Mouse (Mus musculus): ENCODE measurements around the gene Fam57b. TPM values are rescaled to one million over a fixed set of nuclear protein-coding genes. Genes with fewer than 3 reads are reported as not detected.

Gene Fam57b
- total RNA-seq (2012; rRNA removed) (0.30 TPM in 1 of 2 replicates, not detected in the other), total RNA-seq (2014; rRNA removed) (not detected in 2 replicates), polyA plus RNA-seq (2012; ENCODE audit: insufficient read length, low read depth) (not detected in 2 replicates)

DNA sequence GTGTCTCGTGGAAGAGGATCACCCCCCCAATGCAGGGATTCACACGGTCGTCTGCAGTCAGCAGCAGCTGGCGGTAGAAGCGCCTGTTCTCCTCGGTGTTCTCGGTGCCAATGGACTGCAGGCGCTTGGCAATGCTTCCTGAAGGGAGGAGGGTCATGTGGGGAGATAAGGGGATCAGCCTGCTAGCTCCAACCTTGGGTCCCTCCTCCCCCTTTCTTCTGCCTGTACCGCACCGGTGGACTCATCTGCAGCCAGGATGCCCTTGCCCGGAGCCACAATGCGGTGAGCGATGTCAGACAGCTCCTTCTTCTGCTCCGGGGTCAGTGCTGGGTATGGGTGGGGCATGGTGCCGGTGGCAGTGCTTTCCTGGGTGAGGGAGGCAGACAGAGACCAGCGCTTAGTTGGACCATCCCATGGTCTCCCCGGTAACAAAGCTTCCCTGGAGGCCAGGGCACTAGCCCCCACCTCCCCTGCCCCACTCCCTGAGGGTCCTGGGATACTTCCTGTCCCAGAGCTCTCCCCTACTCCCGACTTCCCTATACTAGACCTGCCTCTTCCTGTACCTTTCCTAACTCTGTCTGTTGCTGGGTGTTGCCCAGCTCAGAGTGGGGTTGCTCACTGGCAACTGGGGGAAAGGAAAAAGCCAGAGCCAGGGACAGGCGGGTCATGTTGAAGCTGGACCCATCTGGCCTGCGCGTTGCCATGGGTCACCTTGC lies at the start of gene Fam57b:
TSS of gene Fam57b (plus strand) at position 258 of the 716 bp plus-strand sequence.
- DNase-seq (ENCODE audit: extremely low read depth), result no peak
- peak within 1 kb of the TSS; percentile 80 to 100 (median 95) for H3K4me3 ChIP-seq (replicated peaks in 1 of 3; ENCODE audit: low read depth in 2 of 3, low read length in 2 of 3, poor library complexity in 1 of 3)
- TF ChIP-seq TBP (conservative IDR thresholded peaks at IDR 0.05; ENCODE audit: low read depth, low read length) (no peak), POLR2AphosphoS2 (IDR thresholded peaks at IDR 0.05; ENCODE audit: low read depth, low read length) (no peak), CHD2 (IDR thresholded peaks at IDR 0.05; ENCODE audit: low read length) (no peak), MYC (IDR thresholded peaks at IDR 0.05; ENCODE audit: low read depth, low read length) (no peak)
- no peaks in the 10 kb centered on the region for H3K27me3 ChIP-seq (replicated peaks)
- H3K9me3 ChIP-seq (replicated peaks; ENCODE audit: low read length), result no peaks in the 10 kb centered on the region
- H3K4me2 ChIP-seq (ENCODE audit: insufficient read depth, low read depth, poor library complexity, severe bottlenecking), result peak within 1 kb of the TSS; percentile 71
- in situ Hi-C loops (cut with MboI; ENCODE audit: low pct_ligation_motif_present, low pct_unique_long_range_greater_than_20kb, low sequenced_read_pairs) (no loop called here), dilution Hi-C loops (cut with MboI; ENCODE audit: extremely low pct_ligation_motif_present, extremely low pct_unique_long_range_greater_than_20kb, low sequenced_read_pairs) (no loop called here)
- H3K9ac ChIP-seq (ENCODE audit: insufficient read depth, low read depth), result peak within 1 kb of the TSS; percentile 96
- peaks cover 30 to 48% of the 10 kb centered on the region in 2 experiments for H3K36me3 ChIP-seq (replicated peaks in 1 of 2; ENCODE audit: control insufficient read depth in 1 of 2, insufficient read depth in 1 of 2, low read length in 1 of 2)
- H3K4me1 ChIP-seq (ENCODE audit: control insufficient read depth in 1 of 2, insufficient read depth in 2 of 2), result peaks cover 6 to 55% of the 10 kb centered on the region in 2 experiments; a peak in 3 of 4 replicates
- peak within 1 kb of the TSS; percentile 99 for H3K27ac ChIP-seq (ENCODE audit: insufficient read depth, low read depth)
- H3K79me2 ChIP-seq (replicated peaks; ENCODE audit: control insufficient read depth, extremely low read depth, insufficient read depth, poor library complexity, severe bottlenecking), result peaks cover 26% of the 10 kb centered on the region

DNA sequence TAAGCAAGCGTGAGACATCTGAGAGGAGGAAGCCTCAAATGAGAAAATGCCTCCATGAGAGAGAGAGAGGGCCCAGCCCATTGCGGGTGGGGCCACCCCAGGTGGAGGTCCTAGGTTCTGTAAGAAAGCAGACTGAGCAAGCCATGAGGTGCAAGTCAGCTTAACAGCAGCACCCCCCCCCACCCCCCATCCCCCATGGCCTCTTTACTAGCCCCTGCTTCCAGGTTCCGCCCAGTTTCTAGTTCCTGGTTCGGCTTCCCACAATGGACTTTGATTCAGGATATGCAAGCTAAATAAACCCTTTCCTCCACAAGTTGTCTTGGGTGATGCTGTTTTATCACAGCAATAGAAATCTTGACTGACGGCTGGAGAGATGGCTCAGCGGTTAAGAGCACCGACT lies 48.6 kb upstream of the Fam57b start:
- in situ Hi-C loops (cut with MboI; ENCODE audit: low pct_ligation_motif_present, low pct_unique_long_range_greater_than_20kb, low sequenced_read_pairs), result no loop called here
- Histone ChIP-seq H3K27ac (ENCODE audit: insufficient read depth, low read depth) (no peak overlapping the region), H3K79me2 (replicated peaks; ENCODE audit: control insufficient read depth, extremely low read depth, insufficient read depth, poor library complexity, severe bottlenecking) (no peaks in the 10 kb centered on the region), H3K9me3 (replicated peaks; ENCODE audit: low read length) (peaks cover 2% of the 10 kb centered on the region), H3K4me2 (ENCODE audit: insufficient read depth, low read depth, poor library complexity, severe bottlenecking) (no peak overlapping the region), H3K4me3 (replicated peaks in 1 of 3; ENCODE audit: low read depth in 2 of 3, low read length in 2 of 3, poor library complexity in 1 of 3) (no peak overlapping the region), H3K9ac (ENCODE audit: insufficient read depth, low read depth) (no peak overlapping the region), H3K36me3 (replicated peaks in 1 of 2; ENCODE audit: control insufficient read depth in 1 of 2, insufficient read depth in 1 of 2, low read length in 1 of 2) (no peaks in the 10 kb centered on the region), H3K4me1 (ENCODE audit: control insufficient read depth in 1 of 2, insufficient read depth in 2 of 2) (peaks cover 10 to 36% of the 10 kb centered on the region in 2 experiments), H3K27me3 (replicated peaks) (no peaks in the 10 kb centered on the region)
- no peak for DNase-seq (ENCODE audit: extremely low read depth)
- dilution Hi-C loops (cut with MboI; ENCODE audit: extremely low pct_ligation_motif_present, extremely low pct_unique_long_range_greater_than_20kb, low sequenced_read_pairs), result no loop called here
- TF ChIP-seq NELFE (IDR thresholded peaks at IDR 0.05; ENCODE audit: low read depth, low read length) (no peak), RAD21 (IDR thresholded peaks at IDR 0.05; ENCODE audit: low read depth, low read length) (no peak), IRF4 (IDR thresholded peaks at IDR 0.05; ENCODE audit: low read depth, low read length) (no peak), EP300 (IDR thresholded peaks at IDR 0.05; ENCODE audit: low read length) (no peak), CTCF (conservative IDR thresholded peaks at IDR 0.05 in 1 of 2, IDR thresholded peaks at IDR 0.05 in 1 of 2; ENCODE audit: low read depth in 2 of 2, low read length in 2 of 2) (no peak), USF1 (IDR thresholded peaks at IDR 0.05; ENCODE audit: low read depth, low read length) (no peak), USF2 (conservative IDR thresholded peaks at IDR 0.05; ENCODE audit: low read depth, low read length) (no peak)

DNA sequence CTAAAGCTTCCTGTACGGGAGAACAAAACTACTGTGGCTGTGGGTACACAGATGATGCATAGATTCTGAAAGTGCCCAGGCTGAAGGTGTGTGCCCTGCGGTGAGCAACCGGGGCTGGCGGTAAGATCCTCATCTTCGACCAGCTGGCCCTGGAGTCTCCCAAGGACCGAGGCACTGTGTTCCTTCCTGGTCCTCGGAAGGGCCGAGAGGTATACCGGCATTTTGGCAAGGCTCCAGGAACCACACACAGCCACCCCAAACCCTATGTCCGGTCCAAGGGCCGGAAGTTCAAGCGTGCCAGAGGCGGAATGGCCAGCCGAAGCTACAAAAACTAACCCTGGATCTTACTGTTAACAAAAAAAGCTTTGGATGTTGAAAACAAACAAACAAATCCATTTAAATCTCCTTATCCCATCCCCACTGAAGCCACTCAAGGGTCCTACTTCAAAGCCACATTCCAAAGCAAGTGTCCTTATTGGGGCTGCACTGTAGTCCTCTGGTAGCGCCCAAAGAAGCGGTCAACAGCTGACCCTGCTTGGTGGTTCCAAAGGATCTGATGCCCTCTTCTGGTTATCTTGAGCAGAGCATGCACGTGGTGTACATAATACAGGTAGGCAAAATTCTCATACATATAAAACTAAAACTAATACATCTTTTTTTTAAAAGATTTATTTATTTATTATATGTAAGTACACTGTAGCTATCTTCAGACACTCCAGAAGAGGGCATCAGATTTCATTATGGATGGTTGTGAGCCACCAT lies 47.7 kb upstream of the Fam57b start:
- DNase-seq (ENCODE audit: extremely low read depth), result no peak
- TF ChIP-seq RAD21 (IDR thresholded peaks at IDR 0.05; ENCODE audit: low read depth, low read length) (peak; percentile 25), MAZ (IDR thresholded peaks at IDR 0.05; ENCODE audit: low read depth, low read length) (no peak), CTCF (conservative IDR thresholded peaks at IDR 0.05 in 1 of 2, IDR thresholded peaks at IDR 0.05 in 1 of 2; ENCODE audit: low read depth in 2 of 2, low read length in 2 of 2) (peak in 1 of 2 experiments; percentile 45; a peak in 2 of 4 replicates), GABPA (IDR thresholded peaks at IDR 0.05; ENCODE audit: insufficient replicate concordance, low read depth, low read length) (no peak), ELF1 (IDR thresholded peaks at IDR 0.05; ENCODE audit: low read depth, low read length) (no peak), TCF12 (IDR thresholded peaks at IDR 0.05; ENCODE audit: low read depth, low read length) (no peak), CHD1 (IDR thresholded peaks at IDR 0.05; ENCODE audit: low read depth, low read length) (no peak), NELFE (IDR thresholded peaks at IDR 0.05; ENCODE audit: low read depth, low read length) (no peak), SMC3 (IDR thresholded peaks at IDR 0.05; ENCODE audit: low read depth, low read length) (peak; percentile 12; the same call in 1 of the 2 replicates)
- no peak overlapping the region for H3K4me2 ChIP-seq (ENCODE audit: insufficient read depth, low read depth, poor library complexity, severe bottlenecking)
- in situ Hi-C loops (cut with MboI; ENCODE audit: low pct_ligation_motif_present, low pct_unique_long_range_greater_than_20kb, low sequenced_read_pairs) (no loop called here), dilution Hi-C loops (cut with MboI; ENCODE audit: extremely low pct_ligation_motif_present, extremely low pct_unique_long_range_greater_than_20kb, low sequenced_read_pairs) (no loop called here)
- H3K9ac ChIP-seq (ENCODE audit: insufficient read depth, low read depth), result no peak overlapping the region
- H3K4me1 ChIP-seq (ENCODE audit: control insufficient read depth in 1 of 2, insufficient read depth in 2 of 2), result peaks cover 10 to 39% of the 10 kb centered on the region in 2 experiments
- no peaks in the 10 kb centered on the region for H3K36me3 ChIP-seq (replicated peaks in 1 of 2; ENCODE audit: control insufficient read depth in 1 of 2, insufficient read depth in 1 of 2, low read length in 1 of 2)
- no peak overlapping the region for H3K27ac ChIP-seq (ENCODE audit: insufficient read depth, low read depth)
- H3K4me3 ChIP-seq (replicated peaks in 1 of 3; ENCODE audit: low read depth in 2 of 3, low read length in 2 of 3, poor library complexity in 1 of 3), result no peak overlapping the region
- H3K9me3 ChIP-seq (replicated peaks; ENCODE audit: low read length), result peaks cover 2% of the 10 kb centered on the region
- H3K27me3 ChIP-seq (replicated peaks), result no peaks in the 10 kb centered on the region
- H3K79me2 ChIP-seq (replicated peaks; ENCODE audit: control insufficient read depth, extremely low read depth, insufficient read depth, poor library complexity, severe bottlenecking), result no peaks in the 10 kb centered on the region
